Mouse (Mus musculus) testis, adult 2 months (tissue): ENCODE results near the gene Pkp4.

Experiments used
- CTCF ChIP-seq: fragments of 200-500 bp; IDR thresholded peaks from 2 replicates; pipeline ENCODE4 v1.5.1; 2012; ENCODE audit warnings: low read depth, mild to moderate bottlenecking, inconsistent platforms, low read length, moderate library complexity; ENCODE audit not compliant: control insufficient read depth, insufficient read depth, insufficient replicate concordance
- POLR2A ChIP-seq: fragments of 200-500 bp; IDR thresholded peaks from 2 replicates; pipeline ENCODE4 v1.6.1; 2012; ENCODE audit warnings: low read depth, mild to moderate bottlenecking, inconsistent platforms, low read length, moderate library complexity; ENCODE audit not compliant: control insufficient read depth

DNA sequence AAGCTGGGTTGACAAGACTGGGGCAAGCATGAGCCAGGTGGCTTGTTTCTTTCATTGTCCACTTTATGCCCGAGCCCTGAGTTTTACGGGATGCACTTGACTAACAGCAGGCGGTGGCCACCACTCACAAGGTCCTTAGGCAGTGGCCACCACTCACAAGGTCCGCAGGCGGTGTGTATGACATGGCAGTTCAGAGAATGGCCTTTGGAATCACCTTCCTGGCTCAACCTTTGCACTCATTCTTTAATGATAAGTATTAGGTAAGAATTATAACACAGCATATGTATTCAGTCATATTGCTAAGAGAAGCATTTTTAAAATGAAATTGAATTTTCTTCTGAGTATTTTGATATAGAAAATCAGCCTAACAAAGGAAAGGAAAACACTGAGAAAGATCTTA lies 73.3 kb downstream of the Pkp4 start:
- TF ChIP-seq CTCF (no peak), POLR2A (no peak)
